In the genomic region with DNA sequence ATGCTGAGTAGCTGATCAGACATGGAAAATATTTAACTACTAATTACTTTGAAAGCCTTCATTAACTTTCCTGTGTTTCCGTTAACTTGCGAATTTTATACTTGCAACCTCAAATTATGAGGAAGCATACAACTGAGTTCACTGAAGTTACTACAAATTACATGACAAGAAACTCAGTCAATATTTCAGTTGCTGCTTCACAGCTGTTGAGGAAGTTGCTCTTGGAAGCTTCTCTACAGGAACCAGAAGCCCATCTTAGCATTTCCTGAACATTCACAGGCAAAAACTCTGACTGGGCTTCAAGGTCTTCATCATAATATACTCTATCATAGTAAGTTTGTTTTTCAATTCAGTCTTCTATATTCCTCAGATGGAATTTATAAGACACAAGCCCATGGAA, we compare ENCODE assay signal across 23 mouse cellular contexts.
"Had no signal": no experiment of that assay in that cellular context is flagged by ENCODE, and none has a peak within 500 bp of the region (broad histone marks: within the 10 kb centered on the region; RNA-seq: fewer than 3 reads in every experiment).

No protein-coding gene starts in this region.

- DNase-seq: gastrocnemius, postnatal 14 days; gastrocnemius, postnatal 36 days; heart, adult 18-20 months; heart, postnatal 10 days; heart, postnatal 4 days; kidney, adult 18-20 months; kidney, adult 8-10 months; kidney, postnatal 10 days; kidney, postnatal 25 days; kidney, postnatal 4 days; liver; liver, embryonic 13.5 days had no signal

- H3K9me3 ChIP-seq: heart, embryonic 10.5 days; heart, embryonic 12.5 days; hindbrain, embryonic 13.5 days; hindbrain, embryonic 15.5 days; limb, embryonic 10.5 days; limb, embryonic 12.5 days; liver, embryonic 13.5 days had no signal

- H3K4me2 ChIP-seq: heart, embryonic 12.5 days; hindbrain, embryonic 13.5 days; hindbrain, embryonic 15.5 days; limb, embryonic 12.5 days; liver, embryonic 11.5 days; liver, embryonic 13.5 days had no signal

- H3K27me3 ChIP-seq: heart, embryonic 12.5 days; hindbrain, embryonic 13.5 days; hindbrain, embryonic 15.5 days; limb, embryonic 12.5 days; liver, embryonic 13.5 days had no signal

- H3K4me1 ChIP-seq: heart, embryonic 10.5 days; heart, embryonic 12.5 days; hindbrain, embryonic 13.5 days; hindbrain, embryonic 15.5 days; limb, embryonic 10.5 days; limb, embryonic 12.5 days; liver, embryonic 13.5 days had no signal

- ATAC-seq: hindbrain, postnatal 0 days; intestine, embryonic 16.5 days had no signal

- H3K27ac ChIP-seq: heart, embryonic 10.5 days; hindbrain, embryonic 13.5 days; hindbrain, embryonic 15.5 days; hindbrain, postnatal 0 days; layer of hippocampus, adult 2 months; left cerebral cortex, adult 2 months; limb, embryonic 10.5 days; limb, embryonic 12.5 days; liver, embryonic 13.5 days had no signal

- H3K4me3 ChIP-seq: heart, embryonic 10.5 days; heart, embryonic 12.5 days; hindbrain, embryonic 13.5 days; hindbrain, embryonic 15.5 days; layer of hippocampus, adult 2 months; left cerebral cortex, adult 2 months; limb, embryonic 10.5 days; limb, embryonic 12.5 days; liver, embryonic 13.5 days had no signal

- H3K9ac ChIP-seq: heart, embryonic 12.5 days; hindbrain, embryonic 13.5 days; hindbrain, embryonic 15.5 days; limb, embryonic 12.5 days; liver, embryonic 13.5 days had no signal

- H3K36me3 ChIP-seq: heart, embryonic 10.5 days; heart, embryonic 12.5 days; hindbrain, embryonic 13.5 days; hindbrain, embryonic 15.5 days; limb, embryonic 10.5 days; limb, embryonic 12.5 days; liver, embryonic 13.5 days had no signal
